Mouse (Mus musculus): ENCODE results near the gene Rab3c.

DNA sequence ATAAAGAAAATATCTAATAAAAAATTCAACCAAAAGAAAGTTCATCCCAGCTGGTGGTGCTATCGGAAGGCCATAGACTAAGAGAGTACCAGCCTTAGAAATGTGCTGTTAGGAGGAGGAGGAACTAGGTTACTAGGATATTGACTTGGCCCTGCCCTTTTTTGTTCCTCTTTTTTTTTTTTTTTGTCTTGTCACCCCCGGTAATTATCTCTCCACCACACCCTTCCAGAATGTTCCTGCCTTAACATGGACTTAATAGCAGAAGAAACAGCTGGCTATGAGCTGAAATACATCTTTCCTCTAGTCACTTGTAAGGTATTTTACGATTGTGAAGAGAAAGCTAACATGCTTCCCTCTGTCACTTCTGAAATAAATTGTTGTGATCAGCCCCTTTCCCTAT lies 7.7 kb upstream of the Rab3c start:
- no peak for TF ChIP-seq CTCF (IDR thresholded peaks at IDR 0.05; ENCODE audit: borderline replicate concordance, extremely low read depth, insufficient read depth, insufficient read length)
- TF ChIP-seq POLR2A (IDR thresholded peaks at IDR 0.05; ENCODE audit: borderline replicate concordance, extremely low read depth, insufficient read depth, insufficient read length, poor library complexity, severe bottlenecking) = no peak

Data from brain, embryonic 14.5 days (tissue).